Mouse (Mus musculus): Measurements from ENCODE around the gene Pars2. TPM values are rescaled to one million over a fixed set of nuclear protein-coding genes. Genes with fewer than 3 reads are reported as not detected.

The Pars2 gene
- polyA plus RNA-seq, 2 experiments: 14.0 to 14.6 TPM

DNA sequence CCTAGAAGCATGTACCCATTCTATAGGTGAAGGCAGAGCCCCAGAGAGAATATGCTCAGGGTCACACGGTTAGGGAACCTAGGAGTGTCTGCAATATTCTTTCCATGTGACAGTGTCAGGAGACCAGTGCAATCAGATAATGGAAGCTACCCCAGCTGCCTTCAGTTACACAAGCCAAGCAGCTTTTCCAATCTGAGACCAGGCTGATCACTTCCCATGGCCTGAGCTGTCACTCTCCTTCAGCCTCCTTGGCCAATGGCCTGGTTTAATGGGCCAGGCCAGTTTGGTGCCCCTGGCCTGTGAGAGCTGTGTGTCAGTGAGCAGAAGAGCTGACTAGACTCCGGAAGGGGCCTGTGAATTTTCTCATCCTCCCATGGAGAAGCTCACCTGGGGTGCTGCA, 14.4 kb downstream of the Pars2 start:
- H3K4me3 ChIP-seq (replicated peaks; ENCODE audit: low read length): no peak overlapping the region
- H3K4me2 ChIP-seq (replicated peaks; ENCODE audit: low read depth, low read length, severe bottlenecking): no peak overlapping the region
- no peaks in the 10 kb centered on the region for H3K9me3 ChIP-seq (ENCODE audit: control insufficient read depth, low read length)
- no peak overlapping the region for H3K27ac ChIP-seq (replicated peaks; ENCODE audit: low read depth, low read length)
- no peak overlapping the region for H3K9ac ChIP-seq (ENCODE audit: low read depth, low read length, severe bottlenecking)
- no peaks in the 10 kb centered on the region for H3K4me1 ChIP-seq (ENCODE audit: control insufficient read depth, insufficient read depth, low read length)
- 88% methylated on average over 2 of the region's 2 CpGs for WGBS
- TF ChIP-seq POLR2A (IDR thresholded peaks at IDR 0.05; ENCODE audit: borderline replicate concordance, extremely low read depth, insufficient read depth, insufficient read length): no peak
- H3K36me3 ChIP-seq (ENCODE audit: control insufficient read depth, insufficient read depth, low read length): peaks cover 95% of the 10 kb centered on the region
- ATAC-seq (ENCODE audit: low FRiP score, low read depth): no peak
- DNase-seq (ENCODE audit: low spot score): no peak
- H3K27me3 ChIP-seq (ENCODE audit: control insufficient read depth, insufficient read depth, low read length): no peaks in the 10 kb centered on the region

DNA sequence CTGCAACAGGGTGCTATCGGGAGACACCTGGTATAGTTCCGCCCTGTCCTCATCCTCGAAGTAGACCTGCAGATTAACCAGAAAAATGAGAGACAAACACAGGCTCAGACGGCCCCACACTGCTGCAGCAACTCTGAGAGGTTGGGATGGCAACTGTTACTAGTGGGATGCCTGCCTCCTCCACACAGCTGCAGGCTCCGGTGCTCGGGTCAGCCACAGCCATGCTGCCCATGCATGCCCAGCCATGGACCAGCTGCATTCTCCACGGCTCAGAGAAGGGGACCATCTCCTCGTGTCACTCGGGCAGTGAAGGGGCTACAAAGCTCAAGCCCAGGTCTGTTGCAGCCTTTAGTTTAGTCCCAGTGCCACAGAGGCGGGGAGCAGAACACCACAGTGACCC, 14.8 kb downstream of the Pars2 start:
- Histone ChIP-seq H3K9ac (ENCODE audit: low read depth, low read length, severe bottlenecking) (no peak overlapping the region), H3K4me3 (replicated peaks; ENCODE audit: low read length) (no peak overlapping the region), H3K4me2 (replicated peaks; ENCODE audit: low read depth, low read length, severe bottlenecking) (no peak overlapping the region), H3K9me3 (ENCODE audit: control insufficient read depth, low read length) (no peaks in the 10 kb centered on the region), H3K36me3 (ENCODE audit: control insufficient read depth, insufficient read depth, low read length) (peaks cover 96% of the 10 kb centered on the region), H3K27ac (replicated peaks; ENCODE audit: low read depth, low read length) (no peak overlapping the region), H3K4me1 (ENCODE audit: control insufficient read depth, insufficient read depth, low read length) (no peaks in the 10 kb centered on the region), H3K27me3 (ENCODE audit: control insufficient read depth, insufficient read depth, low read length) (no peaks in the 10 kb centered on the region)
- 92% methylated on average over 10 of the region's 10 CpGs for WGBS
- TF ChIP-seq POLR2A (IDR thresholded peaks at IDR 0.05; ENCODE audit: borderline replicate concordance, extremely low read depth, insufficient read depth, insufficient read length): no peak
- ATAC-seq (ENCODE audit: low FRiP score, low read depth) (no peak), DNase-seq (ENCODE audit: low spot score) (no peak)

DNA sequence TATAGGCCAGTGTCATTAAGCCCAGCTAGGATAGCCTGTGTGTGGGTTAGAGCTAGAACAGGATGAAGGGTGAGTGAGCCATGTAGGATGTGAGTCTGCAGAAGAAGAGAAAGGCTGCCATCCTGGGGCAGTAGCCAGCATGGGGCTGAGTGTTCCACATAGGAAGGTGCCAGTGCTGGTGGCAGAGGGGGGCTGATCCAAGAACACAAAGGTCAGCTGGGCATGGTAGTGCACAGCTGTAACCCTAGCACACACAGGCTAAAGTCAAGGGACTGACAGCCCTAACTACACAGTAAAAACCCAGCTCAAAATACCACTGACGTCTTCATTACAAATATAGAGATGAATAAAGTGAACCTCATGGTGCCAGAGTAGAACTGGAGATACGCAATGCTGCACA, 15.7 kb downstream of the Pars2 start:
- DNase-seq (ENCODE audit: low spot score) (no peak), ATAC-seq (ENCODE audit: low FRiP score, low read depth) (no peak)
- no peaks in the 10 kb centered on the region for H3K27me3 ChIP-seq (ENCODE audit: control insufficient read depth, insufficient read depth, low read length)
- no peak overlapping the region for H3K4me3 ChIP-seq (replicated peaks; ENCODE audit: low read length)
- TF ChIP-seq POLR2A (IDR thresholded peaks at IDR 0.05; ENCODE audit: borderline replicate concordance, extremely low read depth, insufficient read depth, insufficient read length): no peak
- no peak overlapping the region for H3K9ac ChIP-seq (ENCODE audit: low read depth, low read length, severe bottlenecking)
- 93% methylated on average over 2 of the region's 2 CpGs for WGBS
- H3K9me3 ChIP-seq (ENCODE audit: control insufficient read depth, low read length): no peaks in the 10 kb centered on the region
- no peak overlapping the region for H3K27ac ChIP-seq (replicated peaks; ENCODE audit: low read depth, low read length)
- H3K4me2 ChIP-seq (replicated peaks; ENCODE audit: low read depth, low read length, severe bottlenecking): no peak overlapping the region
- peaks cover 99% of the 10 kb centered on the region for H3K36me3 ChIP-seq (ENCODE audit: control insufficient read depth, insufficient read depth, low read length)
- H3K4me1 ChIP-seq (ENCODE audit: control insufficient read depth, insufficient read depth, low read length): no peaks in the 10 kb centered on the region

DNA sequence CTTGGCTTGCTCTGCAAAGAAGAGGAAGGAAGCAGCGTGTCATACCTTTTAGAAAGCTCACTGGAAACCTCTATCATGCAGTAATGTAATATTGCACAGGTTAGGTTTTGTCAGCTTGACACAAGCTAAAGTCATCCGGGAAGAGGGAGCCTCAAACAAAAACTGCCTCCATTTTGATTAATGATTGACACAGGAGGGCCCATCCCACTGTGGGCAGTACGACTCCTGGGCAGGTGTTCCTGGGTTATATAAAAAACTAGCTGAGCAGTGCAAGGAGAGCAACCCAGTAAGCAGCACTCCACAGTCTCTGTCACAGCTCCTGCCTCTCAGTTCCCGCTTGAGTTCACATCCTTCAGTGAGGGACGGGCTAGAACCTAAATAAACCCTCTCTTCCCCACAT, 25.9 kb downstream of the Pars2 start:
- no peak overlapping the region for H3K9ac ChIP-seq (ENCODE audit: low read depth, low read length, severe bottlenecking)
- no peak overlapping the region for H3K4me3 ChIP-seq (replicated peaks; ENCODE audit: low read length)
- no peak for TF ChIP-seq POLR2A (IDR thresholded peaks at IDR 0.05; ENCODE audit: borderline replicate concordance, extremely low read depth, insufficient read depth, insufficient read length)
- H3K4me1 ChIP-seq (ENCODE audit: control insufficient read depth, insufficient read depth, low read length): peaks cover 7% of the 10 kb centered on the region
- peaks cover 49% of the 10 kb centered on the region for H3K36me3 ChIP-seq (ENCODE audit: control insufficient read depth, insufficient read depth, low read length)
- WGBS: 90% methylated on average over 5 of the region's 5 CpGs
- H3K9me3 ChIP-seq (ENCODE audit: control insufficient read depth, low read length): no peaks in the 10 kb centered on the region
- ATAC-seq (ENCODE audit: low FRiP score, low read depth) (no peak), DNase-seq (ENCODE audit: low spot score) (no peak)
- no peaks in the 10 kb centered on the region for H3K27me3 ChIP-seq (ENCODE audit: control insufficient read depth, insufficient read depth, low read length)
- H3K27ac ChIP-seq (replicated peaks; ENCODE audit: low read depth, low read length): no peak overlapping the region
- H3K4me2 ChIP-seq (replicated peaks; ENCODE audit: low read depth, low read length, severe bottlenecking): no peak overlapping the region

DNA sequence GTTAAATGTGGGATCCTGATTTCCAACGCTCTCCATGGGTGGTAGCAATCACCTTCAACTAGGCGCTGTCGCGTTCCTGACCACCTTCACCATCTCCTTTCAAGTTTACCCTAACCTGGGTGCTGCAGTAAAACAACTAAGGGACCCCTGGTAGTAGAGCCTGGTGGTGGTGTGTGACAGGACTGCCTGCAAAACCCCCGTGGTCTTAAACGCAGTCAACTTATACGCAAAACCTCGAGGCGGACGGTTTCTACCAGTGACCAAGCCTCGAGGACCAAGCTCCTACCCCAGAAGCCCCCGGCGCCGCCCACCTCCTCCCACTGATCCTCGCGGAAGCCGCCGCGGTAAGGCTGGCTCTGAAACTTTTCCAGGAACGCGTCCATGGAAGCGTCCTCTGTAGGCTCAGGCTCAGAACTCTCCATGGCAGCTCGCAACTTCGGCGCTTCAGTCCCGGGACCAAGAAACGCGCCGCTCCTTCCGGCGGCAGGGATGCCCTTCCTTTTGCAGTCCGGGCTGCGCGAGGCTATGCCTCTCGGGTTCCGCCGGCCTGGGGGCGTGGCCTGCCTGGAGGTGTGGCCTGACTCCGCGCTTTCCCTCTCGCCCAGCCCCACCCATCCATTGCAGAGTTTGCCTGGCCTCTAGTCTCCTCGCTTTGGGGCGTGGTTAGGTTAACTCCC, 27.7 kb downstream of the Pars2 start, which contains the start of gene Ttc4:
Ttc4 (minus strand) TSS at position 503 of the 677 bp plus-strand sequence.
- DNase-seq (ENCODE audit: low spot score) (peak; percentile 92), ATAC-seq (ENCODE audit: low FRiP score, low read depth) (peak; percentile 99)

More for the DNA sequence above, 27.7 kb downstream of the Pars2 start, which contains the start of gene Ttc4:
- Histone ChIP-seq H3K9ac (ENCODE audit: low read depth, low read length, severe bottlenecking) (peak within 1 kb of the TSS; percentile 87), H3K27me3 (ENCODE audit: control insufficient read depth, insufficient read depth, low read length) (no peaks in the 10 kb centered on the region), H3K27ac (replicated peaks; ENCODE audit: low read depth, low read length) (peak within 1 kb of the TSS; percentile 56), H3K36me3 (ENCODE audit: control insufficient read depth, insufficient read depth, low read length) (peaks cover 35% of the 10 kb centered on the region), H3K4me2 (replicated peaks; ENCODE audit: low read depth, low read length, severe bottlenecking) (peak within 1 kb of the TSS; percentile 83), H3K4me3 (replicated peaks; ENCODE audit: low read length) (peak within 1 kb of the TSS; percentile 86), H3K9me3 (ENCODE audit: control insufficient read depth, low read length) (no peaks in the 10 kb centered on the region), H3K4me1 (ENCODE audit: control insufficient read depth, insufficient read depth, low read length) (peaks cover 7% of the 10 kb centered on the region)
- under 1% methylated on average over 41 of the region's 43 CpGs for WGBS
- TF ChIP-seq POLR2A (IDR thresholded peaks at IDR 0.05; ENCODE audit: borderline replicate concordance, extremely low read depth, insufficient read depth, insufficient read length): 0 out of 2 replicates have a peak, but pooled peaks have one; percentile 59
